In genomic region chr6:99496114-99496513, GRCm38 (mm10) we compare ENCODE assay signal across 23 mouse cellular contexts.
"Had no signal": no experiment of that assay in that cellular context is flagged by ENCODE, and none has a peak within 500 bp of the region (broad histone marks: within the 10 kb centered on the region; RNA-seq: fewer than 3 reads in every experiment).

No protein-coding gene starts in this region.

- ATAC-seq: midbrain, embryonic 15.5 days had no signal

- H3K4me3 ChIP-seq: kidney, embryonic 15.5 days; left cerebral cortex, adult 2 months; lung, embryonic 15.5 days; midbrain, embryonic 12.5 days; midbrain, embryonic 15.5 days; neural tube, embryonic 12.5 days; neural tube, embryonic 15.5 days; stomach, embryonic 15.5 days had no signal

- H3K27me3 ChIP-seq: kidney, embryonic 15.5 days; lung, embryonic 15.5 days; midbrain, embryonic 12.5 days; midbrain, embryonic 15.5 days; neural tube, embryonic 12.5 days; neural tube, embryonic 15.5 days; stomach, embryonic 15.5 days had no signal

- H3K4me1 ChIP-seq: midbrain, embryonic 12.5 days; midbrain, embryonic 15.5 days; neural tube, embryonic 12.5 days; neural tube, embryonic 15.5 days had no signal

- H3K36me3 ChIP-seq: lung, embryonic 15.5 days; midbrain, embryonic 12.5 days; midbrain, embryonic 15.5 days; neural tube, embryonic 12.5 days; neural tube, embryonic 15.5 days; stomach, embryonic 15.5 days had no signal

- DNase-seq: kidney, adult 11 months; kidney, adult 8-10 months; kidney, postnatal 10 days; kidney, postnatal 36 days; layer of hippocampus, postnatal 36 days; lung, adult 18-20 months; lung, postnatal 10 days; lung, postnatal 36 days; retina, postnatal 1 day; right cerebral cortex, postnatal 25 days; thymus, adult 2 months; thymus, postnatal 14 days; thymus, postnatal 4 days had no signal

- H3K9me3 ChIP-seq: kidney, embryonic 15.5 days; lung, embryonic 15.5 days; midbrain, embryonic 12.5 days; midbrain, embryonic 15.5 days; neural tube, embryonic 12.5 days; neural tube, embryonic 15.5 days; stomach, embryonic 15.5 days had no signal

- H3K9ac ChIP-seq: kidney, embryonic 15.5 days; liver, embryonic 14.5 days; lung, embryonic 15.5 days; midbrain, embryonic 12.5 days; midbrain, embryonic 15.5 days; neural tube, embryonic 12.5 days; neural tube, embryonic 15.5 days; stomach, embryonic 15.5 days had no signal

- H3K4me2 ChIP-seq: kidney, embryonic 15.5 days; liver, embryonic 11.5 days; lung, embryonic 15.5 days; midbrain, embryonic 12.5 days; midbrain, embryonic 15.5 days; neural tube, embryonic 12.5 days; neural tube, embryonic 15.5 days; stomach, embryonic 15.5 days had no signal

- H3K27ac ChIP-seq: kidney, embryonic 15.5 days; left cerebral cortex, adult 2 months; liver, embryonic 14.5 days; lung, embryonic 15.5 days; midbrain, embryonic 12.5 days; midbrain, embryonic 15.5 days; neural tube, embryonic 12.5 days; neural tube, embryonic 15.5 days; stomach, embryonic 15.5 days had no signal
